Mouse (Mus musculus) layer of hippocampus, adult 18-20 months (tissue): ENCODE results near the gene Tmem52. TPM values are rescaled to one million over a fixed set of nuclear protein-coding genes. Genes with fewer than 3 reads are reported as not detected.
"Not testable (repeated sequence)": the region's sequence is repeated elsewhere in the genome, so short reads cannot be mapped to it uniquely, and the experiment has no call there.

ENCODE experiments used
- DNase-seq, 2 experiments: peaks; one replicate each; pipeline ENCODE4 v3.0.0; 2022; ENCODE audit warnings: low spot score in 2 of 2
- total RNA-seq, 2 experiments: library from RNA; stranded (reverse); gene quantifications; 2 replicates each; pipeline ENCODE4 v1.2.3; 2021

Gene Tmem52
- total RNA-seq, 2 experiments from 2014 or later, result 3.1 to 4.2 TPM

GRCm38 (mm10) chr4:155471406-155471805, 2.5 kb downstream of the Tmem52 start:
- DNase-seq, result no peak

GRCm38 (mm10) chr4:155472716-155473290, 3.9 kb downstream of the Tmem52 start:
- DNase-seq, result no peak

- no peak for DNase-seq
These were observed 4.4 kb downstream of the Tmem52 start for GRCm38 (mm10) chr4:155473319-155473718.

GRCm38 (mm10) chr4:155473796-155474195, 4.9 kb downstream of the Tmem52 start:
- DNase-seq, result not testable (repeated sequence)

- peak; percentile 53 to 82 for DNase-seq
These were observed 12.6 kb downstream of the Tmem52 start for GRCm38 (mm10) chr4:155481381-155482124.

GRCm38 (mm10) chr4:155482125-155482480, 13.2 kb downstream of the Tmem52 start:
- DNase-seq, result no peak

GRCm38 (mm10) chr4:155482733-155483540, 14.0 kb downstream of the Tmem52 start:
- no peak for DNase-seq

- DNase-seq, result no peak
These were observed 16.6 kb downstream of the Tmem52 start for GRCm38 (mm10) chr4:155485521-155485920.

GRCm38 (mm10) chr4:155487746-155488145, 18.8 kb downstream of the Tmem52 start:
- DNase-seq, result no peak

- DNase-seq, result no peak
These were observed 19.5 kb downstream of the Tmem52 start for GRCm38 (mm10) chr4:155488232-155489025.

- no peak for DNase-seq
These were observed 20.4 kb downstream of the Tmem52 start for GRCm38 (mm10) chr4:155489101-155489970.

- DNase-seq, result no peak
These were observed 21.5 kb downstream of the Tmem52 start for GRCm38 (mm10) chr4:155490456-155490855.

- DNase-seq, result peak; percentile 85 to 95
These were observed 22.1 kb downstream of the Tmem52 start, which contains the start of gene Gnb1 for GRCm38 (mm10) chr4:155490990-155491504. TSS of gene Gnb1 (plus strand) at chr4:155491361.

- DNase-seq, result no peak
These were observed 22.7 kb downstream of the Tmem52 start for GRCm38 (mm10) chr4:155491529-155492130.

GRCm38 (mm10) chr4:155492131-155492633, 23.3 kb downstream of the Tmem52 start:
- peak in 1 of 2 experiments; percentile 40 for DNase-seq

GRCm38 (mm10) chr4:155494891-155495290, 26.0 kb downstream of the Tmem52 start:
- DNase-seq, result no peak

GRCm38 (mm10) chr4:155497963-155498362, 29.0 kb downstream of the Tmem52 start:
- DNase-seq, result no peak

GRCm38 (mm10) chr4:155501126-155501525, 32.2 kb downstream of the Tmem52 start:
- no peak for DNase-seq

GRCm38 (mm10) chr4:155505067-155505466, 36.2 kb downstream of the Tmem52 start:
- no peak for DNase-seq
